Comparison of ENCODE assay signal across 8 mouse cellular contexts in genomic region chr5:105876068-105876924, GRCm38 (mm10). TPM values are rescaled to one million over a fixed set of nuclear protein-coding genes. Genes with fewer than 3 reads are reported as not detected.
DNase-seq lines count a peak whose midpoint lies in the region; ATAC-seq and TF ChIP-seq lines count a peak whose summit lies in the region.

Gene Zfp326, plus strand, starts transcription at chr5:105876565.

- peak; percentile 84 for DNase-seq in c-Kit-positive CD71-positive TER-119-positive erythroid progenitor cells, embryonic 14.5 days (ENCODE audit: low spot score)
- DNase-seq in heart, postnatal 10 days = peak; percentile 94
- DNase-seq in large intestine, adult 2 months (ENCODE audit: low read depth, low spot score) = peak; percentile 82
- peak; percentile 97 for DNase-seq in liver, postnatal 0 days
- DNase-seq in testis, postnatal 10 days (ENCODE audit: low spot score) = peak; percentile 97

- no peak for TF ChIP-seq CTCF in E14TG2a.4 (conservative IDR thresholded peaks at IDR 0.05; ENCODE audit: low read length)
- TF ChIP-seq CTCF in liver, postnatal 0 days (IDR thresholded peaks at IDR 0.05; ENCODE audit: low read depth) = no peak; the same call in 1 of the 2 replicates

- 0 out of 2 replicates have a peak, but pooled peaks cover 5% of the 10 kb centered on the region for H3K36me3 ChIP-seq in E14TG2a.4 (ENCODE audit: insufficient read depth, low read length)
- peaks cover 4% of the 10 kb centered on the region for H3K36me3 ChIP-seq in forebrain, embryonic 12.5 days (replicated peaks)
- no peaks in the 10 kb centered on the region for H3K36me3 ChIP-seq in liver, postnatal 0 days (replicated peaks; ENCODE audit: insufficient read depth, low read length)
- H3K36me3 ChIP-seq in neural tube, embryonic 14.5 days (ENCODE audit: control insufficient read depth, insufficient read depth, low read length) = no peaks in the 10 kb centered on the region

- peaks cover 22% of the 10 kb centered on the region for H3K27me3 ChIP-seq in E14TG2a.4 (ENCODE audit: insufficient read depth, low read length)
- peaks cover 7% of the 10 kb centered on the region for H3K27me3 ChIP-seq in forebrain, embryonic 12.5 days
- H3K27me3 ChIP-seq in liver, postnatal 0 days (ENCODE audit: insufficient read depth, low read length) = no peaks in the 10 kb centered on the region
- no peaks in the 10 kb centered on the region for H3K27me3 ChIP-seq in neural tube, embryonic 14.5 days (ENCODE audit: control insufficient read depth, insufficient read depth, low read length)

- H3K4me1 ChIP-seq in E14TG2a.4 (replicated peaks; ENCODE audit: low read depth, low read length) = peaks cover 44% of the 10 kb centered on the region
- peaks cover 34% of the 10 kb centered on the region for H3K4me1 ChIP-seq in forebrain, embryonic 12.5 days
- peaks cover 31% of the 10 kb centered on the region for H3K4me1 ChIP-seq in liver, postnatal 0 days (ENCODE audit: insufficient read depth)
- H3K4me1 ChIP-seq in neural tube, embryonic 14.5 days (ENCODE audit: control insufficient read depth, insufficient read depth, low read length) = peaks cover 19% of the 10 kb centered on the region

- ATAC-seq in forebrain, embryonic 12.5 days (ENCODE audit: low FRiP score) = peak; percentile 97
- peak; percentile 98 for ATAC-seq in liver, postnatal 0 days
- peak; percentile 96 for ATAC-seq in neural tube, embryonic 14.5 days (ENCODE audit: low read depth)

- peak within 1 kb of the TSS; percentile 89 for H3K27ac ChIP-seq in forebrain, embryonic 12.5 days
- H3K27ac ChIP-seq in liver, postnatal 0 days (ENCODE audit: low read depth) = peak within 1 kb of the TSS; percentile 89
- H3K27ac ChIP-seq in neural tube, embryonic 14.5 days (ENCODE audit: low read depth, low read length) = peak within 1 kb of the TSS; percentile 88

- no peaks in the 10 kb centered on the region for H3K9me3 ChIP-seq in E14TG2a.4 (ENCODE audit: low read length)
- no peaks in the 10 kb centered on the region for H3K9me3 ChIP-seq in forebrain, embryonic 12.5 days
- H3K9me3 ChIP-seq in liver, postnatal 0 days (ENCODE audit: low read length) = no peaks in the 10 kb centered on the region
- no peaks in the 10 kb centered on the region for H3K9me3 ChIP-seq in neural tube, embryonic 14.5 days (ENCODE audit: control insufficient read depth, low read length)

- H3K4me3 ChIP-seq in E14TG2a.4 (replicated peaks; ENCODE audit: low read length) = peak within 1 kb of the TSS; percentile 90
- H3K4me3 ChIP-seq in forebrain, embryonic 12.5 days (replicated peaks) = peak within 1 kb of the TSS; percentile 99
- H3K4me3 ChIP-seq in liver, postnatal 0 days (ENCODE audit: low read depth, low read length) = peak within 1 kb of the TSS; percentile 73
- peak within 1 kb of the TSS; percentile 94 for H3K4me3 ChIP-seq in neural tube, embryonic 14.5 days (ENCODE audit: low read depth, low read length)

- peak within 1 kb of the TSS; percentile 82 for H3K4me2 ChIP-seq in forebrain, embryonic 12.5 days
- peak within 1 kb of the TSS; percentile 74 for H3K4me2 ChIP-seq in liver, postnatal 0 days (ENCODE audit: low read depth, low read length)
- H3K4me2 ChIP-seq in neural tube, embryonic 14.5 days (ENCODE audit: low read depth, low read length) = peak within 1 kb of the TSS; percentile 83

- intact Hi-C loops in heart, postnatal 10 days (cut with DNase I) = no loop called here

- under 1% methylated on average over 69 of the region's 83 CpGs for WGBS in forebrain, embryonic 12.5 days
- WGBS in large intestine, adult 2 months = 1% methylated on average over 81 of the region's 83 CpGs
- under 1% methylated on average over 53 of the region's 83 CpGs for WGBS in liver, postnatal 0 days (ENCODE audit: insufficient replicate concordance)
- under 1% methylated on average over 58 of the region's 83 CpGs for WGBS in neural tube, embryonic 14.5 days

- no peak for TF ChIP-seq EP300 in liver, postnatal 0 days (IDR thresholded peaks at IDR 0.05; ENCODE audit: low read depth)

- H3K9ac ChIP-seq in forebrain, embryonic 12.5 days = peak within 1 kb of the TSS; percentile 99
- H3K9ac ChIP-seq in liver, postnatal 0 days (replicated peaks) = peak within 1 kb of the TSS; percentile 87
- H3K9ac ChIP-seq in neural tube, embryonic 14.5 days (replicated peaks; ENCODE audit: low read depth, low read length) = peak within 1 kb of the TSS; percentile 99

RNA-seq across cellular contexts. Expression of gene Zfp326, which starts in this region (rescaled TPM):
- polyA plus RNA-seq in forebrain, embryonic 12.5 days (2016; fragmentation: Nextera tagmentation; extraction: Ambion mirVana) = 70.7 and 72.0 TPM in 2 replicates
- total RNA-seq in heart, postnatal 10 days (2021) = 10 to 100 TPM; 21.1 to 21.9 TPM
- 3.7 and 5.0 TPM in 2 replicates for polyA plus RNA-seq in large intestine, adult 2 months (2012; rRNA removed)
- polyA plus RNA-seq in liver, postnatal 0 days (2015; fragmentation: Nextera tagmentation; extraction: Ambion mirVana) = 8.9 and 9.0 TPM in 2 replicates
- 48.0 and 51.7 TPM in 2 replicates for polyA plus RNA-seq in neural tube, embryonic 14.5 days (2014; fragmentation: Nextera tagmentation; extraction: Ambion mirVana)

Comparison
In these comparisons a context has a peak if more than half of its experiments do, and no peak if none do; other contexts are left out.
1. Peak in every context shown above with its lines: DNase-seq, ATAC-seq, H3K4me3 ChIP-seq and H3K27ac ChIP-seq.